Mouse (Mus musculus) embryo, embryonic 11.5 days (tissue): ENCODE measurements at regions not wholly inside any gene's neighbourhood (a gene's known extent, or its start where the extent isn't known, plus 50 kb on each side); places are given as distances from the start of the nearest gene placed in this dataset.

Experiments used
- DNase-seq: peaks from one replicate; pipeline ENCODE4 v3.0.0-alpha.2; 2012; ENCODE audit warnings: low read depth, low spot score

GRCm38 (mm10) chr12:78098765-78099194, 95.3 kb upstream of the Gm6657 start:
- DNase-seq = no peak

- no peak for DNase-seq
These were observed 94.3 kb upstream of the Gm6657 start for GRCm38 (mm10) chr12:78099761-78100160.

GRCm38 (mm10) chr12:78100756-78101155, 93.3 kb upstream of the Gm6657 start:
- DNase-seq = no peak

GRCm38 (mm10) chr12:78109931-78110330, 84.1 kb upstream of the Gm6657 start:
- DNase-seq = no peak

GRCm38 (mm10) chr12:78118131-78118530, 75.9 kb upstream of the Gm6657 start:
- DNase-seq = no peak

GRCm38 (mm10) chr12:78119246-78119645, 74.8 kb upstream of the Gm6657 start:
- no peak for DNase-seq

GRCm38 (mm10) chr12:78119855-78120254, 74.2 kb upstream of the Gm6657 start:
- DNase-seq = no peak

- no peak for DNase-seq
These were observed 64.8 kb upstream of the Gm6657 start for GRCm38 (mm10) chr12:78129130-78129845.

- DNase-seq = no peak
These were observed 61.8 kb upstream of the Gm6657 start for GRCm38 (mm10) chr12:78132016-78132797.

- DNase-seq = no peak
These were observed 60.7 kb upstream of the Gm6657 start for GRCm38 (mm10) chr12:78133341-78133740.

- DNase-seq = no peak
These were observed 60.1 kb upstream of the Gm6657 start for GRCm38 (mm10) chr12:78133984-78134383.

- DNase-seq = no peak
These were observed 56.8 kb upstream of the Gm6657 start for GRCm38 (mm10) chr12:78137196-78137595.

- DNase-seq = no peak
These were observed 55.6 kb upstream of the Gm6657 start for GRCm38 (mm10) chr12:78138467-78138866.
